In genomic region chr13:34964419-34964818, GRCm38 (mm10) we compare ENCODE assay signal across 8 mouse cellular contexts. TPM values are rescaled to one million over a fixed set of nuclear protein-coding genes. Genes with fewer than 3 reads are reported as not detected.
DNase-seq lines count a peak whose midpoint lies in the region; ATAC-seq and TF ChIP-seq lines count a peak whose summit lies in the region.

No protein-coding gene starts in this region.

- no peak for ATAC-seq in embryonic facial prominence, embryonic 15.5 days (ENCODE audit: insufficient number of reproducible peaks, low FRiP score, low TSS enrichment, low read depth)
- no peak for ATAC-seq in intestine, postnatal 0 days
- no peak for ATAC-seq in midbrain, embryonic 13.5 days

- peak overlapping the region; percentile 36 for H3K4me3 ChIP-seq in left cerebral cortex, adult 2 months
- peak overlapping the region; percentile 46 for H3K4me3 ChIP-seq in embryonic facial prominence, embryonic 15.5 days (replicated peaks)
- H3K4me3 ChIP-seq in intestine, postnatal 0 days (ENCODE audit: low read depth, low read length): peak overlapping the region; percentile 48
- peak overlapping the region; percentile 43 for H3K4me3 ChIP-seq in midbrain, embryonic 13.5 days (replicated peaks)

- no peaks in the 10 kb centered on the region for H3K36me3 ChIP-seq in embryonic facial prominence, embryonic 15.5 days
- H3K36me3 ChIP-seq in intestine, postnatal 0 days (ENCODE audit: control insufficient read depth, insufficient read depth): no peaks in the 10 kb centered on the region
- H3K36me3 ChIP-seq in midbrain, embryonic 13.5 days: no peaks in the 10 kb centered on the region

- H3K27ac ChIP-seq in left cerebral cortex, adult 2 months: no peak overlapping the region
- no peak overlapping the region for H3K27ac ChIP-seq in embryonic facial prominence, embryonic 15.5 days (replicated peaks)
- no peak overlapping the region for H3K27ac ChIP-seq in intestine, postnatal 0 days (ENCODE audit: low read depth, low read length)
- H3K27ac ChIP-seq in midbrain, embryonic 13.5 days: no peak overlapping the region

- H3K4me2 ChIP-seq in embryonic facial prominence, embryonic 15.5 days (replicated peaks): peak overlapping the region; percentile 69
- H3K4me2 ChIP-seq in intestine, postnatal 0 days (replicated peaks; ENCODE audit: low read depth): peak overlapping the region; percentile 82
- H3K4me2 ChIP-seq in midbrain, embryonic 13.5 days (replicated peaks): peak overlapping the region; percentile 71

- intact Hi-C loops in left cerebral cortex, adult 2 months (cut with DNase I): no loop called here
- intact Hi-C loops in left cerebral cortex, postnatal 14 days (cut with DNase I): no loop called here

- no peak for TF ChIP-seq CTCF in left cerebral cortex, adult 2 months (IDR thresholded peaks at IDR 0.05)
- no peak for TF ChIP-seq CTCF in intestine, postnatal 0 days (IDR thresholded peaks at IDR 0.05; ENCODE audit: low read depth)

- H3K9ac ChIP-seq in embryonic facial prominence, embryonic 15.5 days: 0 out of 2 replicates have a peak overlapping the region, but pooled peaks have one; percentile 12
- H3K9ac ChIP-seq in intestine, postnatal 0 days (ENCODE audit: low read depth, low read length): no peak overlapping the region
- 0 out of 2 replicates have a peak overlapping the region, but pooled peaks have one; percentile 52 for H3K9ac ChIP-seq in midbrain, embryonic 13.5 days (replicated peaks)

- H3K9me3 ChIP-seq in embryonic facial prominence, embryonic 15.5 days (replicated peaks): no peaks in the 10 kb centered on the region
- H3K9me3 ChIP-seq in intestine, postnatal 0 days (ENCODE audit: control insufficient read depth): no peaks in the 10 kb centered on the region
- H3K9me3 ChIP-seq in midbrain, embryonic 13.5 days: no peaks in the 10 kb centered on the region

- DNase-seq in left cerebral cortex, adult 2 months (ENCODE audit: extremely low spot score in 1 of 2, low spot score in 2 of 2): no peak
- DNase-seq in left cerebral cortex, postnatal 14 days (ENCODE audit: low spot score in 2 of 2): no peak
- DNase-seq in gastrocnemius, adult 18-20 months (ENCODE audit: low spot score): no peak
- DNase-seq in gastrocnemius, postnatal 10 days: no peak
- no peak for DNase-seq in layer of hippocampus, adult 9-11 months

- H3K27me3 ChIP-seq in embryonic facial prominence, embryonic 15.5 days: peaks cover 10% of the 10 kb centered on the region
- H3K27me3 ChIP-seq in intestine, postnatal 0 days (replicated peaks; ENCODE audit: control insufficient read depth, insufficient read depth, low read length): no peaks in the 10 kb centered on the region
- peaks cover 31% of the 10 kb centered on the region for H3K27me3 ChIP-seq in midbrain, embryonic 13.5 days

- WGBS in embryonic facial prominence, embryonic 15.5 days: 3% methylated on average over 14 of the region's 14 CpGs
- WGBS in intestine, postnatal 0 days: 3% methylated on average over 14 of the region's 14 CpGs
- 6% methylated on average over 14 of the region's 14 CpGs for WGBS in midbrain, embryonic 13.5 days

- H3K4me1 ChIP-seq in embryonic facial prominence, embryonic 15.5 days: 0 out of 2 replicates have a peak, but pooled peaks cover 4% of the 10 kb centered on the region
- no peaks in the 10 kb centered on the region for H3K4me1 ChIP-seq in intestine, postnatal 0 days (replicated peaks; ENCODE audit: control insufficient read depth, insufficient read depth, low read length)
- peaks cover 15% of the 10 kb centered on the region for H3K4me1 ChIP-seq in midbrain, embryonic 13.5 days (replicated peaks)

RNA-seq across cellular contexts. Expression of gene Eci3, which starts 0.8 kb away (rescaled TPM):
- under 1 TPM; 0.44 to 0.66 TPM for total RNA-seq in left cerebral cortex, adult 2 months (2021)
- under 1 TPM in 1 of 2 experiments, not detected in 1; 0.51 TPM for total RNA-seq in left cerebral cortex, postnatal 14 days (2021)
- 1.1 and 1.6 TPM in 2 replicates for polyA plus RNA-seq in embryonic facial prominence, embryonic 15.5 days (2015; fragmentation: Nextera tagmentation; extraction: Ambion mirVana)
- polyA plus RNA-seq in intestine, postnatal 0 days (2015; fragmentation: Nextera tagmentation; extraction: Ambion mirVana): 1.8 and 1.9 TPM in 2 replicates
- polyA plus RNA-seq in midbrain, embryonic 13.5 days (2015; fragmentation: Nextera tagmentation; extraction: Ambion mirVana): 0.31 and 0.47 TPM in 2 replicates
- under 1 TPM; 0.66 to 0.83 TPM for total RNA-seq in gastrocnemius, adult 18-20 months (2021)
- 1 to 10 TPM in 1 of 2 experiments, under 1 TPM in 1; 0.89 to 1.4 TPM for total RNA-seq in gastrocnemius, postnatal 10 days (2021)

RNA-seq across cellular contexts. Expression of gene 4933417A18Rik, which starts 40.2 kb away (rescaled TPM):
- total RNA-seq in left cerebral cortex, adult 2 months (2021): not detected
- total RNA-seq in left cerebral cortex, postnatal 14 days (2021): not detected
- polyA plus RNA-seq in embryonic facial prominence, embryonic 15.5 days (2015; fragmentation: Nextera tagmentation; extraction: Ambion mirVana): not detected in 2 replicates
- polyA plus RNA-seq in intestine, postnatal 0 days (2015; fragmentation: Nextera tagmentation; extraction: Ambion mirVana): not detected in 2 replicates
- not detected in 2 replicates for polyA plus RNA-seq in midbrain, embryonic 13.5 days (2015; fragmentation: Nextera tagmentation; extraction: Ambion mirVana)
- not detected for total RNA-seq in gastrocnemius, adult 18-20 months (2021)
- not detected for total RNA-seq in gastrocnemius, postnatal 10 days (2021)

RNA-seq across cellular contexts. Expression of gene Fam217a, which starts 40.3 kb away (rescaled TPM):
- total RNA-seq in left cerebral cortex, adult 2 months (2021): under 1 TPM; 0.49 to 0.57 TPM
- total RNA-seq in left cerebral cortex, postnatal 14 days (2021): under 1 TPM; 0.44 to 0.53 TPM
- polyA plus RNA-seq in embryonic facial prominence, embryonic 15.5 days (2015; fragmentation: Nextera tagmentation; extraction: Ambion mirVana): 0.75 and 1.6 TPM in 2 replicates
- 0.54 and 0.59 TPM in 2 replicates for polyA plus RNA-seq in intestine, postnatal 0 days (2015; fragmentation: Nextera tagmentation; extraction: Ambion mirVana)
- 0.76 and 1.1 TPM in 2 replicates for polyA plus RNA-seq in midbrain, embryonic 13.5 days (2015; fragmentation: Nextera tagmentation; extraction: Ambion mirVana)
- total RNA-seq in gastrocnemius, adult 18-20 months (2021): not detected
- under 1 TPM in 1 of 2 experiments, not detected in 1; 0.23 TPM for total RNA-seq in gastrocnemius, postnatal 10 days (2021)
